Mouse (Mus musculus) liver, adult 2 months (tissue): Measurements from ENCODE around the gene Tob2. TPM values are rescaled to one million over a fixed set of nuclear protein-coding genes. Genes with fewer than 3 reads are reported as not detected.

Experiments
- DNase-seq: peaks from one replicate; pipeline ENCODE4 v3.0.0-alpha.2; 2011; ENCODE audit warnings: low read depth, low spot score; ENCODE audit errors: extremely low read depth
- H3K27ac ChIP-seq: fragments of 200-500 bp; replicated peaks from 2 replicates; pipeline ENCODE4 v1.5.1; 2012; ENCODE audit warnings: low read depth, mild to moderate bottlenecking, control low read depth, inconsistent platforms, low read length; ENCODE audit not compliant: insufficient read depth
- H3K27me3 ChIP-seq: fragments of 200-500 bp; 2 replicates; pipeline ENCODE4 v1.6.1; 2012; ENCODE audit warnings: mild to moderate bottlenecking, moderate library complexity, low read length, inconsistent platforms; ENCODE audit not compliant: control insufficient read depth, insufficient read depth
- H3K36me3 ChIP-seq: fragments of 200-500 bp; 2 replicates; pipeline ENCODE4 v1.6.1; 2012; ENCODE audit warnings: low read length, inconsistent platforms; ENCODE audit not compliant: control insufficient read depth, insufficient read depth
- H3K4me1 ChIP-seq: fragments of 200-500 bp; 2 replicates; pipeline ENCODE4 v1.6.1; 2011; ENCODE audit warnings: low read length; ENCODE audit not compliant: control insufficient read depth, insufficient read depth
- H3K4me3 ChIP-seq: fragments of 200-500 bp; 2 replicates; pipeline ENCODE4 v1.5.1; 2011; ENCODE audit warnings: low read depth, mild to moderate bottlenecking, control low read depth, low read length, moderate library complexity; ENCODE audit not compliant: insufficient read depth
- H3K79me2 ChIP-seq: fragments of 200-500 bp; 2 replicates; pipeline ENCODE4 v1.6.1; 2012; ENCODE audit warnings: inconsistent platforms, mild to moderate bottlenecking, low read length, moderate library complexity; ENCODE audit not compliant: control insufficient read depth, insufficient read depth
- H3K9ac ChIP-seq: fragments of 200-500 bp; 2 replicates; pipeline ENCODE4 v1.6.1; 2012; ENCODE audit warnings: low read depth, mild to moderate bottlenecking, control low read depth, inconsistent platforms, low read length
- CTCF ChIP-seq: fragments of 200-500 bp; IDR thresholded peaks from 2 replicates; pipeline ENCODE4 v1.5.1; 2011; ENCODE audit warnings: low read depth, low read length, control low read depth
- POLR2A ChIP-seq: fragments of 200-500 bp; IDR thresholded peaks from 2 replicates; pipeline ENCODE4 v1.6.1; 2011; ENCODE audit warnings: low read length, control low read depth; ENCODE audit not compliant: insufficient read depth; ENCODE audit errors: extremely low read depth
- WGBS: fragments of 180-500 bp; shearing (Covaris S2); methylation state at CpG from one replicate; pipeline ENCODE4 v1.1.7; 2018; 5-methylcytosine and 5-hydroxymethylcytosine counted together
- polyA plus RNA-seq: library from polyadenylated mRNA; depleted of rRNA; stranded (reverse); fragments of >200 nt; gene quantifications from 2 replicates; pipeline ENCODE4 v1.2.3, GENCODE M21; 2012
- total RNA-seq: library from RNA; depleted of rRNA; stranded (reverse); fragments of >200 nt; gene quantifications from 2 replicates; pipeline ENCODE4 v1.2.3, GENCODE M21; 2014

Tob2 gene
- total and polyA plus RNA-seq, 2 experiments = 15.8 to 21.6 TPM

DNA sequence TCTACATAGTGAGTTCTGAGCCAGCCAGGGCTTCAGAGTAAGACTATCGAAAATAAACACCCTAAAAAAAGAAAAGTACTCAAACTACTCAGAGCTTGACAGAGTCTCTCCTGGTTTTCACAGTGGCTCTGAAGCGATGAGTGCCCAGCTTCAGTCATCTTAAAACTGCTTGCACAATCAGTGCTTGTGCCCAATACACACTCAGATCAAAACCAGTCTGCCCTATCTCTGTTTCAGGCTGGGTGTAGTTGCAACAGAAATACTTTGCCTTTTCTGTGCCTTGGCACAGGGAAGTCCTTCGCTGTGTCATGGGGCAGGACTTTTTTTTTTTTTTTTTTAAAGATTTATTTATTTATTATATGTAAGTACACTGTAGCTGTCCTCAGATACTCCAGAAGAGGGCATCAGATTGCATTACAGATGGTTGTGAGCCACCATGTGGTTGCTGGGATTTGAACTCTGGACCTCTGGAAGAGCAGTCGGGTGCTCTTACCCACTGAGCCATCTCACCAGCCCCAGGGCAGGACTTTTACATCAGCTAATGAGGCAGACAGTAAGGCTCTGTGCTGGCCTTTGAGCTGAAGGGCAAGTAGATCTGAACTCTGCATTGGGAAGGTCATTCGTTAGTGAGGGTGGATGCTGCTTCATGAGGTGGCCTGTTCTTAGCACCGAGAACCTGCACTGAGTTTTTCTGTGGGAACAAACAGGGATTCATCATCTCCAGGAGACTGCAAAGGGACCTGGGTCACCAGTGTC, 28.4 kb upstream of the Tob2 start:
- peaks cover 25% of the 10 kb centered on the region for H3K36me3 ChIP-seq
- peak; percentile 80 for DNase-seq
- 40% methylated on average over 6 of the region's 6 CpGs for WGBS

DNA sequence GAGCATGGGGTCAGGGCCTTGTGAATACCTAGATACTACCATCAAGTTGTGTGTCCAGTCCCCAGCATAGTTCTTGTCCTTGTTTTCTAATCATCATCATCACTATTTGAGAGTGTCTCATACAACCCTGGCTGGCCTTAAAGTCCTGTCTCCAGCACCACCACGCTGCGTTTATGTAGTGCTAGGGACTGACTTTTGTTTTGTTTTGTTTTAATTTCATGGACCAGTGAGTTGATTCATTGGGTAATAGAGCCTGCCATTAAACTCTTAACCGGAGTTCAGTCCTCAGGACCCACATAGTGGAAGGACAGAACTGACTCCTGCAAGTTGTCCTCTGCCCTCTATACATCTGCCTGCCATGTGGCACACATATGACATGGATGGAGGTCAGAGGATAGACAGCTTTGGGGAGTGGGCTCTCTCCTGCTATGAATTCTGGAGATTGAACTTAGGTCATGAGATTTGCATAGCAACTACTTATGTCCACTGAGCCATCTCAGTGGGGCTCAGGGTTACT, 26.9 kb upstream of the Tob2 start:
- Histone ChIP-seq H3K4me1 (peaks cover 33% of the 10 kb centered on the region), H3K36me3 (peaks cover 18% of the 10 kb centered on the region), H3K27ac (peak overlapping the region; percentile 6; the same call in 1 of the 2 replicates), H3K9ac (no peak overlapping the region), H3K79me2 (peaks cover 59% of the 10 kb centered on the region), H3K27me3 (no peaks in the 10 kb centered on the region), H3K4me3 (no peak overlapping the region)
- TF ChIP-seq CTCF = no peak
- no peak for TF ChIP-seq POLR2A
- DNase-seq = no peak
- WGBS = 69% methylated on average over 3 of the region's 3 CpGs

More for the DNA sequence above, 28.4 kb upstream of the Tob2 start:
- H3K9ac ChIP-seq = no peak overlapping the region
- H3K27ac ChIP-seq = peak overlapping the region; percentile 44
- H3K4me3 ChIP-seq = no peak overlapping the region
- H3K4me1 ChIP-seq = peaks cover 30% of the 10 kb centered on the region
- H3K27me3 ChIP-seq = no peaks in the 10 kb centered on the region
- TF ChIP-seq CTCF (no peak), POLR2A (no peak)
- peaks cover 46% of the 10 kb centered on the region for H3K79me2 ChIP-seq

DNA sequence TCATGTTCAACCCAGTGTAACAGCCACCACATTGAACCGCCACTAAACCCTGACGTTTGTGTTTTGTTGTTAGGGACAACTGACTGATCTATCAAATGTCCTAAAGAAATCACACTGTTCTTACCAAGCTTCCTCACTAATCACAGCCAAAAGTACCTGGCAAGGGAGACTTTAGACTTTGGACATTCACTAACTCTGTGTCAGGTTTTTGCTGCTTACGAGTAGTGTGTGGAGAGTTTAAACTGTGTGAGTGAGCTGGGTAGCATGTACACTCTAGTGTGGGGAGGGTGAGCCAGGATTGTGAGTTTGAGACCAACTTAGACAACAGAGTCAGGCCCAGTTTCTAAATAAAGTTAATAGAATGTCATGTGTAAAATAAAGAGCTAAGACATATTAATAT, 23.8 kb upstream of the Tob2 start:
- Histone ChIP-seq H3K4me3 (no peak overlapping the region), H3K36me3 (peaks cover 2% of the 10 kb centered on the region; the same call in 1 of the 2 replicates), H3K27me3 (no peaks in the 10 kb centered on the region), H3K4me1 (peaks cover 44% of the 10 kb centered on the region), H3K27ac (peak overlapping the region; percentile 83), H3K79me2 (peaks cover 68% of the 10 kb centered on the region), H3K9ac (peak overlapping the region; percentile 24; the same call in 1 of the 2 replicates)
- no peak for TF ChIP-seq CTCF
- TF ChIP-seq POLR2A = no peak
- peak; percentile 98 for DNase-seq
- 24% methylated on average over 3 of the region's 3 CpGs for WGBS

DNA sequence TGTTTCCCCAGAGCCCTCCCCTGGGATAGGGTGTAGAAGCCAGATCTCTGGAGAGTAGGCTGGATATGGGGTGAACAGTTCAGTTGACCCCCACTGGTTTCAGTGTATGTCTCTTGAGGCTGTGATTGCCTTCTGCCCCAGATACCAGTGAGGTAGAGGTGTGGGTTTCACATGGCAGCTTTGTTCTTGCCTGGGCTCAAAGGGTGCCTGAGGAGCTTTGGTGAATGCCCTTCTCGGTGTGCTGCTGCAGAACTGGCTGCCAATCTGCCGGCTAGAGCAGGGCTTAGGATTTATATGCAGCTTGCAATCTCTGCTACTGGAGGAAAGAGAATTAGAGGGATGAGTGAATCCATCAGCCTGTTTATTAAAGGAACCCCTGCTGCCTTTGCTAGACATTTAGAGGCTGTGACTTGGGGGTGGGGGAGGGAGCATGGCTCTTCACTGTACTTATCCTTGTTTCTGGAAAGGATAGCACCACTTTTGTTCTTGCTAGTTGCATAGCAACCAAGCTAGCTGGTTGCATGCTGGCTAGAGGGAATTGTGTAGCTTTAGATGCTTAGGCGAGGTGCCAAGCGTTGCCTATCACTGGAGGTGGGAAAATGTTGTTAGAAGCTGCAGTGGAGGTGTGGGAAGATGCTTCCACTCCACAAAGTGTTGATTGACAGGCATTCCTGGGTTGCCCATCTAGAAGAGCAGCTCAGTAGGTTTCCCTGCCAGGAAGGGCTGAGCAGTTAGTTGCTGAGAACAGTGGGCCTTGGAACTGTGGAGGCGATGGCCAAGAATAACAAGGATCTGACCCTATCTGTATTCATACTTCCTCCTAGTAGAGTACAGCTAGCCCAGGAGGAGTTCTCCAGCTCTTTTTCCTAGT, 21.2 kb upstream of the Tob2 start:
- no peak overlapping the region for H3K9ac ChIP-seq
- TF ChIP-seq CTCF (no peak), POLR2A (no peak)
- peak overlapping the region; percentile 42; the same call in 1 of the 2 replicates for H3K27ac ChIP-seq
- DNase-seq = no peak
- no peak overlapping the region for H3K4me3 ChIP-seq
- WGBS = 54% methylated on average over 5 of the region's 5 CpGs
- peaks cover 70% of the 10 kb centered on the region for H3K79me2 ChIP-seq
- H3K27me3 ChIP-seq = no peaks in the 10 kb centered on the region
- peaks cover 42% of the 10 kb centered on the region for H3K4me1 ChIP-seq
- H3K36me3 ChIP-seq = peaks cover 2% of the 10 kb centered on the region; the same call in 1 of the 2 replicates

DNA sequence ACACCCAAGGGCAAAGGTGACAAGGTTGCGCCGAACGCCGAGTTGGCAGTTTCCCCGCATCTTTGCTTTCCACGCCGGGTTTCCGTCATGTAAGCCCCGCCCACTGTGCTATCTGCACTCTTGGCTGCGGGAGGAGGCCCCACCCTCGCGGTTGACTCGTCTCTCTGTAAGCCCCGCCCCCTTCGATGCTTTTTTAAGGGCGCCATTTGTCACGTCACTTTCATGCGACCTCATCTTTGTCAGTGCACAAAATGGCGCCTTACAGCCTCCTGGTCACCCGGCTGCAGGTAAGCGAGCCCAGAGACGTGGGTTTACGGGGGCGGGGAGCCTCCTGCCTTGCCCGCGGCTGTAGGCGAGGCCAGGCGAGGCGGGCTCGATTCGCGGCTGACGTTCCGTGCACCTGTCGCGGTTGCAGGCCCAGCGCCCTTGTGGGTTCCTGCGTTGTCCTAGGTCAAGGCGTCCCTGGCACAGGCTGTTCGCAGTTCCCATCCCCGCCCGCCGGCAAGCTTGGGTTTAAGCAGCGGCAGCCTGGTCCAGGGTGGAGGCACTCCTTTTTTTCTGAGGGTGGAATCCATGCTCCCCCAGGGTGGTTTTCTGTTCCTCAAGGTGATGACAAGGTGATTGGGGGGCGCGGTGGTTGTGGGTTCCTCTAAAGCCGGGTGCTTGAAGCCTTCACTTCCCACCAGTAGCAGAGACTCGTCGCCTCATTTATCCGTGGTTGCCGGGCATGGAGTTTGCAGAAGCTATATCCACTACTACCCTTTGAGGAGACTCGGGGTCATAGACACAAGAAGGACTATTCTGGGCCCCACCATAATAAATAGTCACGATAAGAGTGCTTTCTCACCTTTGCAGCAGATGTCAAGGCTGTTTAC, 13.9 kb upstream of the Tob2 start, which contains the start of gene Aco2:
Gene Aco2, plus strand, starts transcription at position 48 of the 875 bp plus-strand sequence.
- Histone ChIP-seq H3K4me3 (peak within 1 kb of the TSS; percentile 96), H3K4me1 (peaks cover 14% of the 10 kb centered on the region), H3K79me2 (peaks cover 50% of the 10 kb centered on the region), H3K9ac (peak within 1 kb of the TSS; percentile 97), H3K27ac (peak within 1 kb of the TSS; percentile 94), H3K27me3 (no peaks in the 10 kb centered on the region), H3K36me3 (peaks cover 24% of the 10 kb centered on the region)
- peak; percentile 82 for TF ChIP-seq POLR2A
- TF ChIP-seq CTCF = no peak
- WGBS = under 1% methylated on average over 53 of the region's 53 CpGs
- DNase-seq = no peak
